Mouse (Mus musculus) heart, embryonic 15.5 days (tissue): ENCODE measurements around the gene Prrx1. TPM values are rescaled to one million over a fixed set of nuclear protein-coding genes. Genes with fewer than 3 reads are reported as not detected.

ENCODE experiments used
- ATAC-seq: fragments of 200-750 bp; cut with Nextera tagmentation; replicated peaks from 2 replicates; pipeline ENCODE4 v1.8.0; 2017; ENCODE audit warnings: low read depth, moderate TSS enrichment; ENCODE audit not compliant: insufficient number of reproducible peaks, insufficient read depth, low FRiP score
- H3K27ac ChIP-seq: fragments of 300-500 bp; sonication (generic); 2 replicates; pipeline ENCODE4 v1.5.1; 2015; ENCODE audit warnings: mild to moderate bottlenecking, inconsistent platforms
- H3K27me3 ChIP-seq: fragments of 300-500 bp; sonication (generic); 2 replicates; pipeline ENCODE4 v1.6.1; 2015; ENCODE audit warnings: inconsistent platforms
- H3K36me3 ChIP-seq: fragments of 300-500 bp; sonication (generic); 2 replicates; pipeline ENCODE4 v1.6.1; 2015; ENCODE audit warnings: mild to moderate bottlenecking, inconsistent platforms
- H3K4me1 ChIP-seq: fragments of 300-500 bp; sonication (generic); replicated peaks from 2 replicates; pipeline ENCODE4 v1.6.1; 2015; ENCODE audit warnings: inconsistent platforms
- H3K4me2 ChIP-seq: fragments of 300-500 bp; sonication (generic); 2 replicates; pipeline ENCODE4 v1.6.1; 2015; ENCODE audit warnings: inconsistent platforms, mild to moderate bottlenecking, moderate library complexity
- H3K4me3 ChIP-seq: fragments of 300-500 bp; sonication (generic); 2 replicates; pipeline ENCODE4 v1.5.1; 2015; ENCODE audit warnings: mild to moderate bottlenecking, inconsistent platforms
- H3K9ac ChIP-seq: fragments of 300-500 bp; sonication (generic); 2 replicates; pipeline ENCODE4 v1.6.1; 2015; ENCODE audit warnings: mild to moderate bottlenecking, inconsistent platforms
- H3K9me3 ChIP-seq: fragments of 300-500 bp; sonication (generic); replicated peaks from 2 replicates; pipeline ENCODE4 v1.6.1; 2016; ENCODE audit warnings: inconsistent platforms
- WGBS: fragments of 180-500 bp; shearing (Covaris S2); methylation state at CpG from one replicate; pipeline ENCODE4 v1.1.7; 2015; ENCODE audit warnings: mixed read lengths; 5-methylcytosine and 5-hydroxymethylcytosine counted together
- polyA plus RNA-seq: library from polyadenylated mRNA; unstranded; fragments of >200 nt; fragmentation: Nextera tagmentation; extraction: Ambion mirVana; gene quantifications from 2 replicates; pipeline ENCODE4 v1.2.1, GENCODE M21; 2015

Prrx1 gene
- polyA plus RNA-seq, 1 experiment from 2014 or later, result 10.8 TPM

GRCm38 (mm10) chr1:163339219-163339561 is 25.7 kb upstream of the Prrx1 start:
- 71% methylated on average over 3 of the region's 3 CpGs for WGBS
- no peak overlapping the region for H3K27ac ChIP-seq
- no peak overlapping the region for H3K4me3 ChIP-seq
- no peak for ATAC-seq
- H3K9ac ChIP-seq, result no peak overlapping the region
- H3K9me3 ChIP-seq, result no peaks in the 10 kb centered on the region
- H3K4me1 ChIP-seq, result peaks cover 7% of the 10 kb centered on the region; the same call in 1 of the 2 replicates
- H3K4me2 ChIP-seq, result no peak overlapping the region
- no peaks in the 10 kb centered on the region for H3K27me3 ChIP-seq
- H3K36me3 ChIP-seq, result no peaks in the 10 kb centered on the region

GRCm38 (mm10) chr1:163338525-163339218 is 25.2 kb upstream of the Prrx1 start:
- no peak for ATAC-seq
- H3K27me3 ChIP-seq, result no peaks in the 10 kb centered on the region
- no peaks in the 10 kb centered on the region for H3K9me3 ChIP-seq
- no peak overlapping the region for H3K9ac ChIP-seq
- peaks cover 7% of the 10 kb centered on the region; the same call in 1 of the 2 replicates for H3K4me1 ChIP-seq
- H3K27ac ChIP-seq, result no peak overlapping the region
- H3K36me3 ChIP-seq, result no peaks in the 10 kb centered on the region
- no peak overlapping the region for H3K4me2 ChIP-seq
- no peak overlapping the region for H3K4me3 ChIP-seq
- WGBS, result 56% methylated on average over 7 of the region's 7 CpGs

GRCm38 (mm10) chr1:163337821-163338220 is 24.3 kb upstream of the Prrx1 start:
- Histone ChIP-seq H3K27me3 (no peaks in the 10 kb centered on the region), H3K36me3 (no peaks in the 10 kb centered on the region)

GRCm38 (mm10) chr1:163327279-163327678 is 13.8 kb upstream of the Prrx1 start:
- Histone ChIP-seq H3K36me3 (no peaks in the 10 kb centered on the region), H3K27ac (no peak overlapping the region; the same call in 1 of the 2 replicates), H3K4me2 (no peak overlapping the region), H3K4me3 (no peak overlapping the region), H3K9ac (no peak overlapping the region), H3K4me1 (no peaks in the 10 kb centered on the region; the same call in 1 of the 2 replicates), H3K27me3 (no peaks in the 10 kb centered on the region), H3K9me3 (no peaks in the 10 kb centered on the region)
- no peak; the same call in 1 of the 2 replicates for ATAC-seq
- WGBS, result 23% methylated on average over 2 of the region's 2 CpGs

More at GRCm38 (mm10) chr1:163337821-163338220, 24.3 kb upstream of the Prrx1 start:
- no peak overlapping the region for H3K4me3 ChIP-seq
- H3K9ac ChIP-seq, result no peak overlapping the region
- no peak overlapping the region for H3K4me2 ChIP-seq
- H3K27ac ChIP-seq, result no peak overlapping the region
- H3K4me1 ChIP-seq, result peaks cover 7% of the 10 kb centered on the region; the same call in 1 of the 2 replicates
- no peak for ATAC-seq
- H3K9me3 ChIP-seq, result no peaks in the 10 kb centered on the region
- WGBS, result 43% methylated on average over 2 of the region's 2 CpGs

DNA sequence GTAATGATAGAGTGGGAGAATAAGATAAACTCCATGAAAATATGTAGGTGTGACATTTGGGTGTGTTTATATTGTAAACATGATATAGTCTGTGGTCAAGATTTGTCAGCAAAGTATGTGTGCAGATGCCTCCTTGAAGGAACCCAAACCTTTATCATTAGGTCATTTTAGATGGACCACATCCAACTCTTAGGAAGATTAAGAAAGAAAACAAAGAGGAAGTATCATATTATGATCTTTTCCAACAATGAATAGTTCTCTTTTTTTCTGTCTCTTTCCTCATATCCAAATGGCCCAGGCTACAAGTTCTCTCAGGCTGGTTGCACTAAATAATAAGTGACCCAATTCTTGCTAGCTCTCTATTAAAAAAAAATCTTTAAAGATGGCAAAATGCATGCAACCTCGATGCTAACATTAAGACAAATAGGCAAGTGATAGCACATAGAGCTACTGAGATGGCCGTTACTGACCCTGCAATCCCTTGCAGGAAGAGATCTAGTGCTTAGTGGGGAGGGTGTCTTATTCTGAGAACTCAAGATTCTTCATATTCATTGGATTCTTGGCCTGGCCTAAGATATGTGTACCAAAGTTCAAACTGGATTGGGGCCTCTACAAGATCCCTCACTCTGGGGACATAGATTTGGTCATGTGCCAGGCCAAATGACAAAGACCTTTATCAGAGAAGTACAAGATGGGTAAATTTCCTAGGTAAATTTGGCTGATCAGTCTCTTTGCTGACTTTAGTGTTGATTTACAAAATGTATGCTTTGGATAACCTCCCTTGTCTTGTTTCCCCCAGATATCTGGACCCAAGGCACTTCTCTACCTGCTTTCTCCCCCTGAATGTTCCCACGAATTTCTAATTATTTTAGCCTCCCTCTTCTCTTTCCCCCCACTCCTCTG is 6.4 kb upstream of the Prrx1 start:
- WGBS, result 49% methylated on average over 3 of the region's 3 CpGs
- Histone ChIP-seq H3K4me2 (no peak overlapping the region), H3K27ac (no peak overlapping the region), H3K4me1 (peaks cover 2% of the 10 kb centered on the region), H3K9ac (no peak overlapping the region), H3K9me3 (no peaks in the 10 kb centered on the region), H3K27me3 (peaks cover 20% of the 10 kb centered on the region), H3K4me3 (no peak overlapping the region), H3K36me3 (no peaks in the 10 kb centered on the region)
- no peak for ATAC-seq

DNA sequence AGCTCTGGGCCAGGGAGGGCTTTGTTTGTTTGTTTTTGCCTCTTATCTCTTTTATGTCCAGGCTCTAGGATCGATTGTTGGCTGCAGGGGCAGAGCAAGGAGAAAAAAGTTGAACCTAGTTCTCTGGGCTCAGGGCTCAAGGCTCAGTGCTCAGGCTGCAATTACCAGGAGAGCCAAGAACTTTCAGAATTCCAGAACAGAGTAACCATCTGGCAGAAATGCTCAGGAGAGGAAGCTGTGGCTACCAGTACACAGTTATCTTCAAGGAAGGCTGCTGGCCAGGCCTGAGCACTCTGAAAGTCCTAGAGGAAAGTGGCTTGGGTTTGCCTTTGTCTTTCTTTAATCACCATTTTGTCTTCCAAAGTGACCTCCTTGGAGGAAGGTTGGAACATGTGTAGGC is 3.4 kb upstream of the Prrx1 start:
- Histone ChIP-seq H3K4me3 (no peak overlapping the region), H3K9me3 (no peaks in the 10 kb centered on the region), H3K27ac (no peak overlapping the region), H3K36me3 (no peaks in the 10 kb centered on the region), H3K27me3 (peaks cover 27% of the 10 kb centered on the region), H3K9ac (no peak overlapping the region), H3K4me1 (peaks cover 18% of the 10 kb centered on the region), H3K4me2 (no peak overlapping the region)
- ATAC-seq, result no peak
- 10% methylated on average over 1 of the region's 1 CpGs for WGBS

DNA sequence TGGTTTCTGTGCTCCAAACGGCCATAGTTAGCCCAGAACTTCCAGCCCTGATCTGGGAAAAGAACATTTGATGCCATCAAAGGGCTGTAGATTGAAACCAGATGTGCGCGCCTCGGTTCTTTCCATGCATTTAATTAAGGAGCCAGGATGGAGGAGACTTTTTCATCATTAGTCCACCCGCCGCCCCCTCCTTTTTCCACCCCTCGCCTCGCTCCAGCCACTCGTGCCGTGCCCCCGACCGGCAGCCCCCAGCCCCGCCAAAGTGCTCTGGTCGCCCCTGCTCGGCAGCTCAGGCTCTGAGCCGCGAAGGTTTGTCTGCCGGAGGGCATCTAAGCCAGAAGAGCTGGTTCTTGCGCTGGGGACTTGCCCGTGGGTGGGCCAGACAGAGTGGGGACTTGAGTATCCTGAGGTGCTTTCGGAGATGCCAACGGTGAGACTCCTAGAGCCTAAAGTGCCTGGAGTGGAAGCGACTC is 1.4 kb upstream of the Prrx1 start:
- H3K4me2 ChIP-seq, result peak overlapping the region; percentile 94
- ATAC-seq, result no peak
- no peak overlapping the region; the same call in 1 of the 2 replicates for H3K9ac ChIP-seq
- H3K36me3 ChIP-seq, result no peaks in the 10 kb centered on the region
- peak overlapping the region; percentile 9; the same call in 1 of the 2 replicates for H3K27ac ChIP-seq
- peaks cover 45% of the 10 kb centered on the region for H3K27me3 ChIP-seq
- H3K4me1 ChIP-seq, result peaks cover 20% of the 10 kb centered on the region
- H3K4me3 ChIP-seq, result peak overlapping the region; percentile 74
- H3K9me3 ChIP-seq, result no peaks in the 10 kb centered on the region
- whole genome bisulfite sequencing, result 2% methylated on average over 23 of the region's 23 CpGs

- peaks cover 24% of the 10 kb centered on the region for H3K4me1 ChIP-seq
- H3K27ac ChIP-seq, result peak overlapping the region; percentile 77; the same call in 1 of the 2 replicates
- WGBS, result 1% methylated on average over 21 of the region's 21 CpGs
- peak overlapping the region; percentile 94 for H3K4me2 ChIP-seq
- no peaks in the 10 kb centered on the region for H3K9me3 ChIP-seq
- H3K27me3 ChIP-seq, result peaks cover 50% of the 10 kb centered on the region
- H3K4me3 ChIP-seq, result peak overlapping the region; percentile 74
- ATAC-seq, result no peak
- H3K36me3 ChIP-seq, result no peaks in the 10 kb centered on the region
- H3K9ac ChIP-seq, result peak overlapping the region; percentile 32; the same call in 1 of the 2 replicates
Observed at GRCm38 (mm10) chr1:163313921-163314725, 613 bp upstream of the Prrx1 start.

- peak overlapping the region; percentile 94 for H3K4me2 ChIP-seq
- H3K27ac ChIP-seq, result peak overlapping the region; percentile 77
- H3K9me3 ChIP-seq, result no peaks in the 10 kb centered on the region
- H3K4me3 ChIP-seq, result peak overlapping the region; percentile 74
- peaks cover 64% of the 10 kb centered on the region for H3K27me3 ChIP-seq
- ATAC-seq, result peak; percentile 64
- 2% methylated on average over 59 of the region's 59 CpGs for WGBS
- H3K36me3 ChIP-seq, result no peaks in the 10 kb centered on the region
- H3K4me1 ChIP-seq, result peaks cover 33% of the 10 kb centered on the region
- H3K9ac ChIP-seq, result peak overlapping the region; percentile 73
Observed at GRCm38 (mm10) chr1:163311861-163312811, 1.4 kb downstream of the Prrx1 start.
